Mouse (Mus musculus) granulocyte monocyte progenitor cell, adult 5-6 weeks (primary cell): Measurements from ENCODE around the gene Oit3. TPM values are rescaled to one million over a fixed set of nuclear protein-coding genes. Genes with fewer than 3 reads are reported as not detected.
A peak's percentile ranks its signal among the peaks of the same experiment; 100 is the strongest.

Source experiments
- ATAC-seq: replicated peaks from 2 replicates; pipeline ENCODE4 v1.8.0; 2016; ENCODE audit warnings: mild to moderate bottlenecking, moderate TSS enrichment, inconsistent platforms; ENCODE audit not compliant: poor library complexity, severe bottlenecking
- total RNA-seq, 2 experiments: library from RNA; stranded (forward) in 1 of 2; stranded (reverse) in 1 of 2; fragments of 200-712, 200-1000 nt in 1 of 2; fragments of >200 nt in 1 of 2; fragmentation: Nextera tagmentation in 1 of 2; gene quantifications; 2 replicates each; pipeline ENCODE4 v1.2.3; 2014 to 2017

Oit3 gene
- 1.8 TPM in 1 of 2 replicates, not detected in the other for total RNA-seq (2014; fragmentation: Nextera tagmentation)
- total RNA-seq (2017): not detected in 2 replicates

DNA sequence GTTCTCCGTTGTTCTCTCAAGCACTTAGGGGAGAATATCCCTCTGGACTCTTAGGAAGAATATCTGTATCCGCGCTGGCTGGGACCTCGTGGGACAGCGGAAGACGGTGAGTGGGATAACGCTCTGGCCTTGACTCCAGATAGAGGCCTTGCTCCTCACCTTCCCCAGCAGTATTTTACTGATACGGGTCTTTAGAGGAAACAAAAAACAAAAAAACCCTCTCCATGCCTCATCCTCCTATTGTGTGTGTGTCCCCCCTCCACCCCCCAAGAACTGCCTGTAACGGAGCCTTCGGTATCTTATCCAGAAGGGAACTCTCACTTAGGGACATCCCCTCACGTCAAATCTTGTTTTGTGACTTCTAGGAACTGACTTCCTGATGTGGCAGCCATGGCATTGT is at the start of gene Oit3:
Oit3 (minus strand) TSS at position 44 of the 400 bp plus-strand sequence.
- ATAC-seq: no peak

DNA sequence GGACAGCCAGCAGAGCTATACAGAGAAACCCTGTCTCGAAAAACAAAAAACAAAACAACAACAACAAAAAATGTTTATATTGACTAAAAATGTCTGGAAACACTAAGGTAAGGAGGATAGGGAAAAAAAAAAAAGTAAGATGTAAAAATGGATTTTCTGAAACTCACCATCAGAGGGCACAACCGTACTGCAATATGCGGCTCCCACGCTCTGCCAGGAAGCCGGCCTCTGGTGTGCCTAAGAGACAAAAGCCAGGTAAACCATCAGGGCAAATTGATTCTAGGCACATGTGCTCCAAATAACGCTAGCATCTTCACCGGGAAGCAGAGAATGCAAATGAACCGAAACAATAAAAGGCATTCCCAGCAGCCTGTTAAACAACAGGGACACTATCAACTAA is 49.3 kb upstream of the Oit3 start:
- no peak for ATAC-seq

DNA sequence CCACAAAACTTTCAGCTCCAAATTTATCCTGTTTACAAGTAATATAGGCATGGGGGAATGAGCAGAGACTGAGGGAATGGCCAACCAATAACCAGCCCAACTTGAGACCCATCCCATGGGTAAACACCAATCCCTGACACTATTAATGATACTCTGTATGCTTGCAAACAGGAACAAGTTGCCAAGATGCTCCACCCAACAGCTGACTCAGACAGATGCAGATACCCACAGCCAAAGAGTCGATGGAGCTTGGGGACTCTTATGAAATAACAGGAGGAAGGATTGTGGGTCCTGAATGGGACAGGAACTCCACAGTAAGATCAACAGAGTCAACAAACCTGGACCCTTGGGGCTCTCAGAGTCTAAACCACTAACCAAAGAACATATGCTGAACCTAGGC is 47.8 kb upstream of the Oit3 start:
- no peak for ATAC-seq

DNA sequence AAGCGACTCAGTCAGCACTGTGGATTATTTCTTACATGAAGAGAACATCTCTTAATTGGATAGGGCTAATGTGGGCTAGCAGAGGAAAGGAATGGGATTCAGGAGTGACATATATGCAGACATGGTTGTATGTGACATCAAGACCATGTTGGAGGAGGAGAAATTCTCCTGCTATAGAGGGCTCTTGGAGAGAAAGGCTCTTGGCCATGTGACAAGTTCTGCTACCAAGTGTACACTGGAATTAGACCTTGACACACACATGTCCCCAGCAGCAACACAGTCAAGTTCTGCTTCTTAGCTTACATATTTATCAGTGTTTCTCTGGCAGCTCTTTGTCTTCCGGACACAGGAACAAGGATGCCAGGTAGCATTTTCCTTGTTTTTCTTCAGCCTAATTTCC is 45.8 kb upstream of the Oit3 start:
- no peak for ATAC-seq

DNA sequence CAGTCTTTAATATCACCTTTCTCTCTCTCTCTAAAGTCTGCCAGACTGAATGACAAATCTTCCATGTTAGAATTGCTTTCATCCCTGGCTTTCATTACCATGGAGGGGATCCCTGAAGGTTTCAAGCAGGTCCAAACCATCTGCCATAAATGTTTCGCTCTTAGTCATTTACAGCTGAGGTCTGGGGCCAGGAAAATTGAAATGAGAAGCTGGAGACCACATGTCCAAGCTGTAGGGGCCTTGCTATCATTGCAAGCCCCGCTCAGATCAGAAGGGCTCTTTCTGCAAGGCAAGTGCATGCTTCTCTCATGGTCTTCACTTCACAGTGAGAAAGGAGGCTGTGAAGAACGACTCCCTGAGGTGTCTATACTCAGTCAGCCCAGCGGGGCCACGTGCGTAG is 42.7 kb upstream of the Oit3 start:
- ATAC-seq: no peak

DNA sequence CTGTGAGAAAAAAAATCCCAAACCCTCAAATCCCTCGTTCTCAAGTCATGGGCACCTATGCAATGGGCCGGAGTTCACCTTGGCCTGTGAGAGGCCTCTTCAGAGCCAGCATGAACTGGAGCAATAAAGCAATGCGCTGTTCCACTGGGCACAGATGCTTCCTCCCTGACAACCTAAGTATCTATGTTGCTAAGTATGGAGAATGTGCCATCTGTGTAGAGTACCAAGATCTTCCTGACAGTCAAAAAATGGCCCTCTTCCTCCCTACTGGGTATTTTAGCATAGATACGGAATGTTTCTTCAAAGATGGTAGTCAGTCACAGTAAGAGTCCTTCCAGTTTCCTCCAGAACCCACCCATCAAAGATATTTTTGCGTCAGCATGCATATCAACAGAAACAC is 39.8 kb upstream of the Oit3 start:
- no peak for ATAC-seq

DNA sequence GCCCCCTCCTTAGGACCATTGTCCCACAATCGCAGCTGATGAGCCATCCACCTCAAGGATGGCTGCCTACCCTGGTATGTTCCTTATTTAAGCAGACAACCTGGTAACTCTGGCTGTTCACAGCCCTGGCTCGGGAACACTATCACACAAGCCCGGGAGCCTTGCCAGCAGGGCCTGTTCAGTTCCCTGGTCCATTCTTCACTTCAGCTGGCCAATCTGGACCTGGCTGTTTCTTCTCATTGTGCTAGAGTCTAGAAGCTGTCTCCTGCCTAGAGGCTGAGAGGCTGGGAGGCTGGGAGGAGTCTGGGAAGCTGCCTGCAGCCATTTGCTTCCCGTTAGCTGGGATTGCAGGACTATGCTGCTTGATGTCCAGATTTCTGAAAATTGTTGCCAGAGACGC is 28.9 kb upstream of the Oit3 start:
- ATAC-seq: no peak

DNA sequence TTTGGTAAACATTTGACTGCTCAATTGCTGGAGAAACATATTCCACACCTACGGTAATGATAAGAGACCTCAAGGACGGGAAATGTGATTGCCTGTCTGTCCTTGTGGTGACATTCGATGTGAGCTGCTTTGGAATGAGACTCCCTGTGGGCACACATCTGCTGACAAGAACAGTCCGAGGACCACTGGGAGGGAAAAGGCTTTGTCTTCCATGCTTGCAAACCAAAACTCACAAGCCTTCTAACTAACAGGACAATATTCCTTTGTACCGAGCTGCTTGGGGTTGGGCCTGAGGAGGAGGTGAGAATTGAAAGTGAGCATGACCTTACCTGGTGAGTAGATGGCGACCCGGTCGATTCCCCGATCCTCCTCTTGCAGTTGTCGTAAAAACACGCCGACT is 25.7 kb upstream of the Oit3 start:
- no peak for ATAC-seq

DNA sequence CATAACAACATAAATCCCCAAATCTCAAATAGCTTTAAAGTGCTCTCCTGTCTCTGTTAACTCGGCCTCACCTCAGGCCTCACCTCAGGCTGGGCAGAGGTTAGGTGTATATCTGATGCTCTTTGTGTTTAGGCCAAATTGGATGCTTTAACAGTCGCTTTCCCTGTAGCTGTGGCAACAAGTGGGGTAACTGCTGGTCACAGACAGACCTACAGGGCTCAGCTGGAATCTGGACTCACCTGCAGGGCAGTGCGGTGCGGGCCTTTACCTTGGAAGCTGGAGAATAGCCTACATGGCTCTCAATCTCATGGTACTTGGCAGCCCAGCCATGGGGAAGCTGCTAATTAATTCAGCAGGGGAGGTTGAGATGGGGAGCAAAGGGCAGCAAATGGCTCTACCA is 25.0 kb upstream of the Oit3 start:
- no peak for ATAC-seq

DNA sequence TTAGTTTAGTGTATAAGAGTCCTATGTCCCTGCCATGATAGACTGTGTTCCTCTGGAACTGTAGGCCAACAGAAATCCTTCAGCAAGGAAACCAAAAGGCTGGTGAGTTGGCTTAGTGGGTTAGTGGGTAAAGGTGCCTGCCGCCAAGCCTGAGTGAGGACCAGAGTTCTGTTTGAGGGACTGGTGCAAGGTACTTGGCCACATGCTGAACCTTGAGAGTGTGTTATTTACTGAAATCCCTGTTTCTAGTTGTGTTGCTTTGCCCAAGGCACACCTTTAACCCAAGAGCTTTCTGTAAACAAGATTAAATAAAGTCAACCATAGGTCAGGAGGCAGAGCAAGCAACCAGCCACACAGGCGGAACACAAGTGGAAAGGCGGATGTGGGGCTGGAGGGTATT is 24.0 kb upstream of the Oit3 start:
- no peak for ATAC-seq

DNA sequence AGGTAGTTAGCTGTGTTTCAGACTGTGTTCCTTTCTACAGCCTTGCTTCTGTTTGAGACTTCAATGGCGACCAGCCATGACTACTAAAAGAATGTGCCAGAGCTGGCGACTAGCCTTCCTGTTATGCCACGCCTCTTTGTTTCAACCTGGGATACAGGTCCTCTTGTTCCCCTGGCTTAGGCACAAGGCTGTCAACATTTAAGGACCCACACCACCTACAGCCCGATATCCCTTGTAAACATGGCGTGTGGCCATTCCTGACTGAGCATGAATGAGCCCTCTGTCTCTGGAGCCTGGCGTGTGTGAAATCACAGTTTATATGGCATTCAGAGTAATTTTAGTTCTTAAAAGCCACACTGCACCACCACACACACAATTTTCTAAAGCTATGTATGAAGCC is 20.7 kb upstream of the Oit3 start:
- ATAC-seq: no peak

DNA sequence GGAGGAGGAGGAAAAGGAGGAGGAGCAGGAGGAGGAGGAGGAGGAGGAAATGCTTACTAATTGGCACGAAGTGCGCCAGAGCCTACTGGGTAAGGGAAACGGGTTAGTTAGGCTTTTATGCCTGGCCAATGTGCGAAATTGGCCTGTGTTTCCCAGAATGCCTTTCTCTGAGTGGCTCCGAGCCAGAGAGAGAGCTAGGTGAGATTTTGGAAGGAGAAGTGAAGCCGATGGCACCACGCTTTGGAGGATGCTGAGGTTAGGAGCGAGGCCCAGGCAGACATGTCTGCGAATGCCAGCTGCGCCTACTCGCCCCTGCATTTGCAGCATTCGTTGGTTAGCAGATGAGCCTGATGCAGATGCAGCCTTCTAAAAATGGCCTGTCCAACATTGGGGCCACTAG is 18.2 kb upstream of the Oit3 start:
- no peak for ATAC-seq

DNA sequence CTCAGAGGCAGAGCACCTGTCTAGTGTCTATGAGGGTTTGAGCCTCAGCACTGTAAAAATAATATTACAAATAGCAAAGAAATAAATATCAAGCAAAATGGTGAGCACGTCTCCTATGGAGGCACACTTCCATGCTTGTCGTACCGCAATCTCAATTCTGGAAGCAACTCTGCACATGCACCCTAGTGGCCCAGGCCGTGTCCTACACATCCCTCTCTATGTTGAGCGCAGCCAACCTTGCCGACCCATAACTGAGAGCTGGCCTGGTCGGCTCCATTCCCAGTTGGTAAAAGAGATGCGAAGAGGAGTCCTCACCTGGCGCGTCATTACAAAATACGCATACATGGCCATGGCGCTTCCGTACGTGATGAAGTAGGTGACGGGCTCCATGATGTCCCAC is 13.1 kb upstream of the Oit3 start:
- ATAC-seq: no peak

DNA sequence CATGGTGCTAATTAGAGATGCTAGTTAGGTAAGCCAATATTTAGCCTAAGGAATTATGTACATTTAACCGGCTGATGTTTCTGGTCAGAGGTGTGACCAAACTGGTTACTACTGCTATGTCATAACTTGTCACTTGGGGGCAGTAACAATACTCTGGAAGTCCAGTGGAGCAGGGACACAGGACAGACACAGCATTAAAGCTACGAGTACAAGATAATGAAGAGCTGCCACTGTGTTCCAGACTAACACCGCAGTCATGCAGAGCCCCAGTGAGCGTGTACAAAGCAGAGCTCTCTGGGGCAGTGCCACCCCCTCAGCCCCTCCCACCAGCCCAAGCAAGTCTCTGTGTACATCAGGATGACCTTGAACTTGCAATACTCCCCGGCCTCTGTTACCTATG is 10.3 kb upstream of the Oit3 start:
- ATAC-seq: peak; percentile 44; the same call in 1 of the 2 replicates

DNA sequence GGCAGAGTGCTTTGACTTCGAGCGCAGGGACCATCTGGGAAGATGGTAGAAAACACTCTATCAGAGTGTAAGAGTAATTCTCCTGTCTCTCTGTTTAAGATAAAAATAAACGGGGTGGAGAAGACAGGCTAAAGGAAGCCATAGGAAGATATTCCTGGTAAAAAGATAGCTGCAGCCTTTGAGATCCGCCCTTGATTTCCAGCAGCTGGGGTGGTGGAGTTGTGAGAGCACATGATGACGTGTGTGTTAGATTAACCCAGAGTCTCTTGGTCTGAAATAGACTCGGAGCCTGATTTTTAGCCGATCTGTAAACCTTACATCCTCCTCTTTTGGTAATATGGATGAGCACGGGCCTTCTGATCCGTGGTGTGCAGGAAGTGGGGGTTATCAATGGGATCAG is 6.0 kb upstream of the Oit3 start:
- ATAC-seq: no peak

DNA sequence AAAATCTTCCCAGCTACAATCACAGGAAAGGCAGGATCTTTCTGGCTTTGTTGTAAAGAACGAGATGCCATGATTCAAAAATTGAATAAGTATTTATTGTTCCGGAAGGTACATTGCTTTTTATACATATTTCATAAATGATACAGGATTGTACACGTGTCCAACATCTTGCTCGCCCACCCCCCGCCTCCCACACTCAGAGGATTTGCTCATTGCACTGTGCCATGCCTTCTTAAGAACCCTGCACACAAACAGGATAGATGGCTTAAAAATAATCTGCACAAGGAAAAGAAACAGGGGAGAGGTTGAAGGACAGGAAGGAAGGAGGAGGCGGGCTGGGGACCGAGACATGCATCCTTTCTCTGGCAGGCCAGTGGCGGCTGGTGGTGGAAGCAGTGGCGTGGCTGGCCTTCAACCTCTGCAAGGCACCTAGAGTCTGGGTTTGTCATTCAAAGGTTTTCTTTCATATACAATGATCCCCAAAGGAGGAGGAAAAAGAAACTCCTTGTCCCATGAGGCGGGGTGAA is 5.4 kb upstream of the Oit3 start:
- ATAC-seq: no peak

DNA sequence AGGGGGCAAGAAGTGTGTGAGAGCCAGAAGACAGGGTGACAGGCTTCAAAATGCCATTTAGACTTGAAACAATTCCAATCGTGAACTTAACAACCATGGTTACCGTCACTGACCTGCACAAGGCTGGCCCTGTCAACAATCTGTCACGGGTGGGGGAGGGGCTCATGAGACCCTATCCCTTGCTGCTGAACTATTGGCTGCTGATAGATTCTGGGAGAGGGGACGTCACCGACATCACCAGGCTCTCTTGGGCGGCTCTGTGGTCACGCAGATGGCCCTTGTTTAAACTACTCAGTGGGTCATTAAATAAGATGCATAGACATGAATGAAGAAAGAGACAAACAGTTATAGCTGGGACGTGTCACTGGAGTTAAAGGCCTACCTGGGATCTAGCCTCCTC is 3.1 kb upstream of the Oit3 start:
- ATAC-seq: no peak

DNA sequence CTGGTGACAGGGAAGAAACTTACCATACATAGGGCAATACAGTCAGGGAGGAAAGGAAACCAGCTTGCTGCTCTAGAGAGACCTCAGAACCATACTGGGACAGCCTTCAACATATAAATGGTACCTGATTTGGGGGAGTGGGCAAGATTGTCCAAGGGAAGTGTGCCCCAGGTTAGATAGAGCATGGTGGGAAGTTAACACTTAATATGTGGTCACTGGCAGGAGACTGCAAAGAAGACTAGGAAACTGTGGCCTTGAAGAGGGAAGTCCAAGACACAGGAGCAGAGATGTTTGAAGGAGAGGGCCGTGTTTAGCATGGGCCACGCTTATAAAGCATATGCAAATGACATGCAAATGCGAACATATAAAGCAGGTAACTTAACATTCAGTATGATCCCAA is 2.5 kb upstream of the Oit3 start:
- 0 out of 2 replicates have a peak, but pooled peaks have one; percentile 20 for ATAC-seq

DNA sequence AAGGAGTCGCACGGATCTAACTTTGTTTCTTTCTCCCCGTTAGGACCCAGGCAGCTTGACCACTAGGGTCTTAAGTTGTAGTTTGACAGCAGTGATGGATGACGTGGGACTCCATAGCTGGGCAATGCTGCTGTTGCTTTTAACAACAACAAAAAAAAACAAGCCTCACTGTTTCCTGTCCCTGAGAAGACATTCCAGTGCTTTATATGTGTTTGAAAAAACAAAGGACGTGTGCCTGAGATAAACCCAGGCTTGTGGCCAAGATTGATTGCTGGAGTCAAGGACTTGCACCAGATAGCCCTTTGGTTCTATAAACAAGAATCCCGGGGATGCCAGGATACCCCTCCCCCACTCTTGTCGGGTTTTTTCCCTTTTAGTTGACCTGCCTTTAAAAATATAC is 1.6 kb upstream of the Oit3 start:
- ATAC-seq: no peak

DNA sequence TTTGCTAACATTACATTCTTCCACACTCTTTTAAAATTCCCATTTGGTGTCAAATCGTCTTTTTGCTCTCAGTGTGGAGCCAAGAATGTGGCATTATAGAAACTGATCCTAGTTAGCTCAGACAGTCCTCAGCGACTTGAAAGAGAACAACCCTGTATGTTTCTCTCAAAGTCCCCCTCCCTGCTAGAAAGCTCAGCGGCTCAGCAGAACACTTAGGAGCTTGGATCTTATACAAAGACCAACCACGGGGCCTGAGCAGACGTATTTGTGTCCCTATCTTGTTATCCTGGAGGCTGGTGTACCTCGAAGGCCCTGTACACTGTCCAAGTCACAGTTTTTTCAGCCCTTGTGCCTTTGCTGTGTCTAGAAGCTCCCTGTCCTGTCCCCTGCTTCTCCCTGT is 1.4 kb downstream of the Oit3 start:
- no peak for ATAC-seq

DNA sequence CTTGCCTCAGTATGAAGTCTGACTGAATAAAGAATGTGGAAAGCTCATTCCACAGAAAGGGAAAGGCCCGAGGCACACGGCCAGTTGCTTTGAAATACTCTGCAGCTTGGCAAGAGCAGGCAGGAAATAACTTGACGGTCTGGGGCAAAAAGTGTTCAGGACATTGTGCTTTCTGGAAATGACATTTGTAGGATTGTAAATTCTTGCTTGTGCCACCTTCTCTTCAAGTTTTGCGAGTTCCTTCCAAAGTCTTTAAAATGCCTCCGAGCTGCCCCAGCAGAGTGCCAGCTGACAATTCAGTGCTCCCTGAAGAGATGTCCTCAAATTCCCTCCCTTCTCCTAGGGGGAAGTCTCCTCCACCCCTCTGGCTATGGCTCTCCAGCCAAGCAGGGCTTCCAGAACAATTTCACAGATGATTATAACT is 2.1 kb downstream of the Oit3 start:
- no peak for ATAC-seq

DNA sequence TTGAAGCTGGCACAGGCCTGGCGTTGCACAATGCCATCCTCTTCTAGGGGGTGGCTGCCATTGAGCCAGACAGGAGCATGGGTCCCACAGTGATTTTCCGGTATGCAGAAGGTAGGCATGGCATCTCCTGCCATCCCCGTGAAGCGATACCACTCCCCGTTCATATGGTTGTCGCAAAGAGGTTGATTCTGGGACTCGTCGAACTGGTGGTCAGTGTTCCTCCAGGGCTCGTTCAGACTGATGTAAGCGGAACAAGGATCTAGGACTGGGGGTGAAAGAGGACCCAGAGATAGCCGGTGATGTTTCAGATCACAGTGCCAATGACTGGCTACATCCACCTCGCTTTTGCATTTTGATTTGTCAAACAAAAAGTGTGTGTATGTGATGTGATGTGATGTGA is 2.9 kb downstream of the Oit3 start:
- ATAC-seq: no peak

DNA sequence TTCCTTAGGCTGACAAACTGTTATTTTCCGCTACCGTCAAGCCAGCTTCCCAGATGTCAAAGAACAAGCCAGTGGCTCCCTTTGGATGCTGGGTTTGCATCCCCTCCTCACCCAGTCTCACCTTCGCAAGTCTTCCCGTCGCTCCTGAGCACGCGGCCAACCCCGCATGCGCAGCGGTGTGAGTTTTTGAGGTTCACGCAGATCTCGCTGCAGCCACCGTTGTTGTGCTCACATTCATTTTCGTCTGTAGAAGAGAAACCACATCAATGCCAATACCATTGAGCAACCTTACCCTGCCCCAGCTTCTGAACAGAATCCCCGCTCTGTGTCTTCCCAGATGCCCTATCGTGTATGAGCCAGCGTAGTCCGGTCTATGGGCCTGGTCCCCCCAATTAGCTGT is 5.8 kb downstream of the Oit3 start:
- ATAC-seq: no peak
